Mouse (Mus musculus) embryonic facial prominence, embryonic 12.5 days (tissue): ENCODE data around the gene Leo1. TPM values are rescaled to one million over a fixed set of nuclear protein-coding genes. Genes with fewer than 3 reads are reported as not detected.

Source experiments
- ATAC-seq: fragments of 200-750 bp; cut with Nextera tagmentation; 2 replicates; pipeline ENCODE4 v1.8.0; 2017; ENCODE audit not compliant: insufficient number of reproducible peaks, insufficient read depth, low FRiP score, low TSS enrichment
- H3K27ac ChIP-seq: fragments of 300-500 bp; sonication (generic); 2 replicates; pipeline ENCODE4 v1.5.1; 2016; ENCODE audit warnings: mild to moderate bottlenecking
- H3K27me3 ChIP-seq: fragments of 300-500 bp; sonication (generic); 2 replicates; pipeline ENCODE4 v1.6.1; 2016; ENCODE audit warnings: mild to moderate bottlenecking, moderate library complexity
- H3K36me3 ChIP-seq: fragments of 300-500 bp; sonication (generic); 2 replicates; pipeline ENCODE4 v1.6.1; 2016; ENCODE audit warnings: mild to moderate bottlenecking
- H3K4me1 ChIP-seq: fragments of 300-500 bp; sonication (generic); 2 replicates; pipeline ENCODE4 v1.6.1; 2016
- H3K4me2 ChIP-seq: fragments of 300-500 bp; sonication (generic); replicated peaks from 2 replicates; pipeline ENCODE4 v1.6.1; 2016; ENCODE audit warnings: mild to moderate bottlenecking, moderate library complexity
- H3K4me3 ChIP-seq: fragments of 300-500 bp; sonication (generic); 2 replicates; pipeline ENCODE4 v1.5.1; 2016; ENCODE audit warnings: mild to moderate bottlenecking
- H3K9ac ChIP-seq: fragments of 300-500 bp; sonication (generic); 2 replicates; pipeline ENCODE4 v1.6.1; 2016; ENCODE audit warnings: mild to moderate bottlenecking, moderate library complexity
- H3K9me3 ChIP-seq: fragments of 300-500 bp; sonication (generic); 2 replicates; pipeline ENCODE4 v1.6.1; 2016; ENCODE audit warnings: mild to moderate bottlenecking, moderate library complexity
- WGBS: fragments of 180-500 bp; shearing (Covaris S2); methylation state at CpG from one replicate; pipeline ENCODE4 v1.1.7; 2016; 5-methylcytosine and 5-hydroxymethylcytosine counted together
- polyA plus RNA-seq: library from polyadenylated mRNA; unstranded; fragments of >200 nt; fragmentation: Nextera tagmentation; extraction: Ambion mirVana; gene quantifications from 2 replicates; pipeline ENCODE4 v1.2.1, GENCODE M21; 2016

Leo1 gene
- 52.7 and 53.5 TPM in 2 replicates for polyA plus RNA-seq

GRCm38 (mm10) chr9:75440796-75441666, at the start of gene Leo1:
Gene Leo1, plus strand, starts transcription at chr9:75441524.
- Histone ChIP-seq H3K4me1 (peaks cover 11% of the 10 kb centered on the region), H3K36me3 (peaks cover 9% of the 10 kb centered on the region), H3K9me3 (no peaks in the 10 kb centered on the region), H3K4me3 (peak within 1 kb of the TSS; percentile 79), H3K9ac (peak within 1 kb of the TSS; percentile 82), H3K27me3 (no peaks in the 10 kb centered on the region), H3K4me2 (peak within 1 kb of the TSS; percentile 78), H3K27ac (peak within 1 kb of the TSS; percentile 85)
- ATAC-seq, result peak; percentile 93
- WGBS, result under 1% methylated on average over 45 of the region's 45 CpGs

GRCm38 (mm10) chr9:75393251-75393650, 48.1 kb upstream of the Leo1 start:
- Histone ChIP-seq H3K9ac (no peak overlapping the region), H3K4me2 (no peak overlapping the region), H3K4me3 (no peak overlapping the region), H3K36me3 (peaks cover 90% of the 10 kb centered on the region), H3K9me3 (no peaks in the 10 kb centered on the region), H3K27ac (no peak overlapping the region), H3K4me1 (no peaks in the 10 kb centered on the region), H3K27me3 (no peaks in the 10 kb centered on the region)
- ATAC-seq, result no peak
- 84% methylated on average over 12 of the region's 12 CpGs for WGBS

GRCm38 (mm10) chr9:75395971-75396370, 45.4 kb upstream of the Leo1 start:
- ATAC-seq, result no peak
- H3K4me1 ChIP-seq, result no peaks in the 10 kb centered on the region
- H3K4me3 ChIP-seq, result no peak overlapping the region
- no peak overlapping the region for H3K27ac ChIP-seq
- no peak overlapping the region for H3K9ac ChIP-seq
- H3K9me3 ChIP-seq, result no peaks in the 10 kb centered on the region
- H3K36me3 ChIP-seq, result peaks cover 69% of the 10 kb centered on the region
- H3K27me3 ChIP-seq, result no peaks in the 10 kb centered on the region
- WGBS, result 88% methylated on average over 6 of the region's 6 CpGs
- H3K4me2 ChIP-seq, result no peak overlapping the region

GRCm38 (mm10) chr9:75399069-75399468, 42.3 kb upstream of the Leo1 start:
- 88% methylated on average over 4 of the region's 4 CpGs for WGBS

GRCm38 (mm10) chr9:75400639-75401038, 40.7 kb upstream of the Leo1 start:
- Histone ChIP-seq H3K4me1 (peaks cover 19% of the 10 kb centered on the region), H3K4me2 (no peak overlapping the region), H3K4me3 (no peak overlapping the region), H3K27ac (no peak overlapping the region), H3K36me3 (peaks cover 28% of the 10 kb centered on the region), H3K9me3 (no peaks in the 10 kb centered on the region), H3K9ac (no peak overlapping the region), H3K27me3 (no peaks in the 10 kb centered on the region)
- ATAC-seq, result no peak
- WGBS, result 79% methylated on average over 5 of the region's 5 CpGs

More at GRCm38 (mm10) chr9:75399069-75399468, 42.3 kb upstream of the Leo1 start:
- Histone ChIP-seq H3K27me3 (no peaks in the 10 kb centered on the region), H3K4me2 (no peak overlapping the region), H3K9ac (no peak overlapping the region), H3K36me3 (peaks cover 43% of the 10 kb centered on the region), H3K27ac (no peak overlapping the region), H3K4me1 (peaks cover 15% of the 10 kb centered on the region), H3K9me3 (no peaks in the 10 kb centered on the region), H3K4me3 (no peak overlapping the region)
- no peak for ATAC-seq

- H3K36me3 ChIP-seq, result peaks cover 16% of the 10 kb centered on the region
- no peak for ATAC-seq
- no peaks in the 10 kb centered on the region for H3K27me3 ChIP-seq
- no peak overlapping the region for H3K27ac ChIP-seq
- 83% methylated on average over 20 of the region's 20 CpGs for WGBS
- peaks cover 23% of the 10 kb centered on the region for H3K4me1 ChIP-seq
- H3K9ac ChIP-seq, result no peak overlapping the region
- no peaks in the 10 kb centered on the region for H3K9me3 ChIP-seq
- no peak overlapping the region for H3K4me2 ChIP-seq
- H3K4me3 ChIP-seq, result no peak overlapping the region
Measured at GRCm38 (mm10) chr9:75401593-75402504, 39.5 kb upstream of the Leo1 start.

GRCm38 (mm10) chr9:75403520-75403919, 37.8 kb upstream of the Leo1 start:
- 59% methylated on average over 3 of the region's 3 CpGs for WGBS
- Histone ChIP-seq H3K4me1 (peaks cover 29% of the 10 kb centered on the region), H3K9me3 (no peaks in the 10 kb centered on the region), H3K27ac (no peak overlapping the region), H3K27me3 (no peaks in the 10 kb centered on the region), H3K9ac (no peak overlapping the region), H3K36me3 (no peaks in the 10 kb centered on the region), H3K4me2 (no peak overlapping the region), H3K4me3 (no peak overlapping the region)
- no peak for ATAC-seq

- no peak for ATAC-seq
- H3K4me1 ChIP-seq, result peaks cover 37% of the 10 kb centered on the region
- H3K9me3 ChIP-seq, result no peaks in the 10 kb centered on the region
- H3K27ac ChIP-seq, result no peak overlapping the region
- no peaks in the 10 kb centered on the region for H3K36me3 ChIP-seq
- no peaks in the 10 kb centered on the region for H3K27me3 ChIP-seq
- no peak overlapping the region for H3K4me3 ChIP-seq
- no peak overlapping the region for H3K9ac ChIP-seq
- H3K4me2 ChIP-seq, result no peak overlapping the region
- WGBS, result 95% methylated on average over 2 of the region's 2 CpGs
Measured at GRCm38 (mm10) chr9:75406121-75406520, 35.2 kb upstream of the Leo1 start.

GRCm38 (mm10) chr9:75407803-75408202, 33.5 kb upstream of the Leo1 start:
- peak overlapping the region; percentile 72 for H3K4me2 ChIP-seq
- no peaks in the 10 kb centered on the region for H3K9me3 ChIP-seq
- ATAC-seq, result no peak
- no peak overlapping the region for H3K27ac ChIP-seq
- no peaks in the 10 kb centered on the region for H3K27me3 ChIP-seq
- H3K4me1 ChIP-seq, result peaks cover 25% of the 10 kb centered on the region
- WGBS, result 14% methylated on average over 10 of the region's 10 CpGs
- H3K9ac ChIP-seq, result no peak overlapping the region
- no peaks in the 10 kb centered on the region for H3K36me3 ChIP-seq
- peak overlapping the region; percentile 83 for H3K4me3 ChIP-seq

- Histone ChIP-seq H3K4me3 (peak overlapping the region; percentile 83), H3K4me1 (peaks cover 25% of the 10 kb centered on the region), H3K27me3 (no peaks in the 10 kb centered on the region), H3K27ac (peak overlapping the region; percentile 98), H3K9me3 (no peaks in the 10 kb centered on the region), H3K4me2 (peak overlapping the region; percentile 72), H3K9ac (peak overlapping the region; percentile 95), H3K36me3 (no peaks in the 10 kb centered on the region)
- 5% methylated on average over 11 of the region's 11 CpGs for WGBS
- ATAC-seq, result no peak
Measured at GRCm38 (mm10) chr9:75408204-75408826, 33.0 kb upstream of the Leo1 start.
